Mouse (Mus musculus) heart, adult 2 months (tissue): Measurements from ENCODE around the gene Pradc1. TPM values are rescaled to one million over a fixed set of nuclear protein-coding genes. Genes with fewer than 3 reads are reported as not detected.

Source experiments
- DNase-seq, 2 experiments: peaks; one replicate each; pipeline ENCODE4 v3.0.0; 2021
- H3K27ac ChIP-seq: fragments of 200-600 bp; 2 replicates; pipeline ENCODE4 v1.8.1; 2022
- H3K27me3 ChIP-seq: fragments of 200-500 bp; 2 replicates; pipeline ENCODE4 v1.6.1; 2012; ENCODE audit warnings: mild to moderate bottlenecking, low read length, inconsistent platforms, mixed read lengths; ENCODE audit not compliant: control insufficient read depth, insufficient read depth
- H3K36me3 ChIP-seq: fragments of 200-500 bp; 2 replicates; pipeline ENCODE4 v1.6.1; 2012; ENCODE audit warnings: low read length, inconsistent platforms; ENCODE audit not compliant: control insufficient read depth, insufficient read depth
- H3K4me1 ChIP-seq: fragments of 200-500 bp; 2 replicates; pipeline ENCODE4 v1.6.1; 2011; ENCODE audit warnings: low read length; ENCODE audit not compliant: control insufficient read depth, insufficient read depth
- H3K4me3 ChIP-seq: fragments of 200-600 bp; 2 replicates; pipeline ENCODE4 v1.8.1; 2022
- H3K79me2 ChIP-seq: fragments of 200-500 bp; replicated peaks from 2 replicates; pipeline ENCODE4 v1.6.1; 2012; ENCODE audit warnings: mild to moderate bottlenecking, inconsistent platforms, low read length, moderate library complexity, mixed read lengths; ENCODE audit not compliant: control insufficient read depth, insufficient read depth
- H3K9ac ChIP-seq: fragments of 200-500 bp; 2 replicates; pipeline ENCODE4 v1.6.1; 2012; ENCODE audit warnings: low read depth, mild to moderate bottlenecking, control low read depth, inconsistent platforms, low read length, mixed read lengths
- CTCF ChIP-seq: fragments of 200-600 bp; IDR thresholded peaks from 2 replicates; pipeline ENCODE4 v1.8.1; 2022; ENCODE audit warnings: antibody characterized with exemption, mild to moderate bottlenecking, moderate library complexity
- EP300 ChIP-seq: fragments of 200-500 bp; IDR thresholded peaks from 2 replicates; pipeline ENCODE4 v1.6.1; 2011; ENCODE audit warnings: low read depth, low read length, control low read depth; ENCODE audit not compliant: insufficient read depth
- POLR2A ChIP-seq: fragments of 200-500 bp; IDR thresholded peaks from 2 replicates; pipeline ENCODE4 v1.6.1; 2011; ENCODE audit warnings: mild to moderate bottlenecking, low read depth, low read length, control low read depth; ENCODE audit not compliant: insufficient read depth
- WGBS: fragments of 180-500 bp; shearing (Covaris S2); methylation state at CpG from one replicate; pipeline ENCODE4 v1.1.7; 2018; 5-methylcytosine and 5-hydroxymethylcytosine counted together
- intact Hi-C: fragments of 180-260 bp; cut with DNase I; formaldehyde crosslinking; loops from one replicate; pipeline ENCODE4 v1.15.1; 2025
- polyA plus RNA-seq: library from polyadenylated mRNA; depleted of rRNA; stranded (reverse); fragments of >200 nt; gene quantifications from 2 replicates; pipeline ENCODE4 v1.2.3, GENCODE M21; 2012
- total RNA-seq, 2 experiments: library from RNA; stranded (reverse); gene quantifications; 2 replicates each; pipeline ENCODE4 v1.2.3; 2021

Gene Pradc1
- total and polyA plus RNA-seq, 3 experiments, result 8.9 to 22.4 (median 11.0) TPM

GRCm38 (mm10) chr6:85415829-85416228 is 35.9 kb downstream of the Pradc1 start:
- Histone ChIP-seq H3K4me1 (no peaks in the 10 kb centered on the region), H3K27ac (no peak overlapping the region), H3K4me3 (no peak overlapping the region), H3K36me3 (no peaks in the 10 kb centered on the region), H3K79me2 (no peaks in the 10 kb centered on the region), H3K27me3 (no peaks in the 10 kb centered on the region), H3K9ac (no peak overlapping the region)
- WGBS, result 54% methylated on average over 3 of the region's 3 CpGs
- intact Hi-C loops, result no loop called here
- no peak for DNase-seq
- TF ChIP-seq CTCF (no peak), EP300 (no peak), POLR2A (no peak)

- intact Hi-C loops, result loop anchor here (2.0 kb wide), 1 partner anchor 250 kb away; no protein-coding TSS in a partner anchor
- H3K4me3 ChIP-seq, result no peak overlapping the region
- H3K4me1 ChIP-seq, result peaks cover 2% of the 10 kb centered on the region
- H3K27ac ChIP-seq, result no peak overlapping the region
- TF ChIP-seq EP300, result peak; percentile 52; the same call in 1 of the 2 replicates
- peak; percentile 82 for TF ChIP-seq CTCF
- no peak for TF ChIP-seq POLR2A
- H3K79me2 ChIP-seq, result no peaks in the 10 kb centered on the region
- WGBS, result 14% methylated on average over 13 of the region's 13 CpGs
- H3K36me3 ChIP-seq, result no peaks in the 10 kb centered on the region
- DNase-seq, result peak; percentile 56 to 67
- H3K27me3 ChIP-seq, result 0 out of 2 replicates have a peak, but pooled peaks cover 2% of the 10 kb centered on the region
- H3K9ac ChIP-seq, result no peak overlapping the region
Measured at GRCm38 (mm10) chr6:85410771-85411273, 40.9 kb downstream of the Pradc1 start.

GRCm38 (mm10) chr6:85409003-85409402 is 42.8 kb downstream of the Pradc1 start:
- Histone ChIP-seq H3K4me1 (peaks cover 3% of the 10 kb centered on the region), H3K9ac (no peak overlapping the region), H3K4me3 (no peak overlapping the region), H3K27ac (no peak overlapping the region), H3K79me2 (no peaks in the 10 kb centered on the region), H3K27me3 (0 out of 2 replicates have a peak, but pooled peaks cover 2% of the 10 kb centered on the region), H3K36me3 (no peaks in the 10 kb centered on the region)
- intact Hi-C loops, result no loop called here
- 23% methylated on average over 31 of the region's 31 CpGs for WGBS
- no peak for DNase-seq
- TF ChIP-seq EP300, result no peak
- TF ChIP-seq POLR2A, result no peak
- no peak for TF ChIP-seq CTCF

GRCm38 (mm10) chr6:85403039-85403438 is 48.7 kb downstream of the Pradc1 start:
- DNase-seq, result no peak
- Histone ChIP-seq H3K36me3 (no peaks in the 10 kb centered on the region), H3K4me1 (peaks cover 13% of the 10 kb centered on the region), H3K27ac (peak overlapping the region; percentile 94), H3K9ac (no peak overlapping the region), H3K4me3 (no peak overlapping the region), H3K27me3 (no peaks in the 10 kb centered on the region), H3K79me2 (no peaks in the 10 kb centered on the region)
- intact Hi-C loops, result no loop called here
- TF ChIP-seq CTCF, result no peak
- TF ChIP-seq EP300, result no peak
- TF ChIP-seq POLR2A, result no peak
- 54% methylated on average over 10 of the region's 10 CpGs for WGBS

GRCm38 (mm10) chr6:85402613-85403012 is 49.2 kb downstream of the Pradc1 start:
- Histone ChIP-seq H3K27ac (peak overlapping the region; percentile 87), H3K4me1 (peaks cover 13% of the 10 kb centered on the region), H3K36me3 (no peaks in the 10 kb centered on the region), H3K27me3 (no peaks in the 10 kb centered on the region), H3K79me2 (no peaks in the 10 kb centered on the region), H3K9ac (no peak overlapping the region), H3K4me3 (no peak overlapping the region)
- WGBS, result 31% methylated on average over 2 of the region's 2 CpGs
- peak; percentile 36 to 56 for DNase-seq
- TF ChIP-seq CTCF (no peak), EP300 (no peak; the same call in 1 of the 2 replicates), POLR2A (0 out of 2 replicates have a peak, but pooled peaks have one; percentile 4)
- intact Hi-C loops, result no loop called here

- Histone ChIP-seq H3K4me1 (peaks cover 13% of the 10 kb centered on the region), H3K9ac (no peak overlapping the region), H3K27me3 (no peaks in the 10 kb centered on the region), H3K79me2 (no peaks in the 10 kb centered on the region), H3K4me3 (no peak overlapping the region), H3K36me3 (no peaks in the 10 kb centered on the region), H3K27ac (peak overlapping the region; percentile 15)
- no peak for DNase-seq
- intact Hi-C loops, result no loop called here
- TF ChIP-seq CTCF (no peak), POLR2A (no peak), EP300 (no peak)
- WGBS, result 38% methylated on average over 5 of the region's 5 CpGs
Measured at GRCm38 (mm10) chr6:85399715-85400114, 52.1 kb downstream of the Pradc1 start.
